Mouse (Mus musculus) heart, postnatal 10 days (tissue): ENCODE results near the gene Cops8. TPM values are rescaled to one million over a fixed set of nuclear protein-coding genes. Genes with fewer than 3 reads are reported as not detected.
A peak's percentile ranks its signal among the peaks of the same experiment; 100 is the strongest.

ENCODE experiments used
- DNase-seq, 2 experiments: peaks; one replicate each; pipeline ENCODE4 v3.0.0; 2021
- intact Hi-C: fragments of 180-260 bp; cut with DNase I; formaldehyde crosslinking; loops from one replicate; pipeline ENCODE4 v1.15.1; 2025
- total RNA-seq, 2 experiments: library from RNA; stranded (reverse); gene quantifications; 2 replicates each; pipeline ENCODE4 v1.2.3; 2021

Cops8 gene
- total RNA-seq: 10 to 100 TPM; 84.1 to 87.8 TPM

DNA sequence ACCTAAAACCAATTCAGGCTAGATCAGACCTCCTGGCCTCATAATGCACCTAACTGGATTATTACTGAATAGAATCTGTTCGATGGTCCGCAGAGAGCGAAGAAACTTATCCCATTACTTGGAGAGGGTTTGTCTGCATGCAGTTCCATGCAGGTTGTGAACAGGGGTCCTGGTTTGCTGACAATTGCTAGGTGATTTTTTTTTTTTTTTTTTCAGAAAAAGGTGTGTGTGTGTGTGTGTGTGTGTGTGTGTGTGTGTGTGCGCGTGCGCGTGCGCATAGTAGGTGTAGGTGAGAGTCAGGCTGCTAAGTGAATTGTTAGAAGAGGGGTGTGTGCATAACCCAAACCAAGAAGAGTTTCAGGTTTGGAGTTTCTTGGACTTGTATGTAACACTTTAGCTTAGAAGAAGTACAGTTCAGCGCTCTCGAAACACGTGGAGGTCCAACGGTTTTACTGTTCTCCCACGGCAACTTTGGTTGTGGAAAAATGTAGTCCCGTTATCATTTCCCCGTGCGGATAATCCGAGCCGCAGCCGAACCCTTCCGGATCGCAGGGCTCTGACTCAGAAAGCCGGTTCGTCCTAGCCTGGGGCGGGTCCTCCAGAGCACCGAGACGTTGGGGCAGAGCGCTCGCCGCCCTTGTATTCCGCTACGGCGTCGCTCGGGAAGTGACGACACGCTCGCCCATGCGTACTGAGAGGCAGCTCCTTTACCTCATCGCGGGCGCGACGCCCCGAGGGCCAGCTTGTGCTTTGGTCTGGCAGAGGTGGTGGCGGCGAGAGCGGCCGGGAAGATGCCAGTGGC lies at the start of gene Cops8:
TSS of gene Cops8 (plus strand) at position 223 of the 802 bp plus-strand sequence.
- intact Hi-C loops: loop anchor here (5.0 kb wide), 1 partner anchor 956 kb away; no protein-coding TSS in a partner anchor
- peak; percentile 98 to 99 for DNase-seq

DNA sequence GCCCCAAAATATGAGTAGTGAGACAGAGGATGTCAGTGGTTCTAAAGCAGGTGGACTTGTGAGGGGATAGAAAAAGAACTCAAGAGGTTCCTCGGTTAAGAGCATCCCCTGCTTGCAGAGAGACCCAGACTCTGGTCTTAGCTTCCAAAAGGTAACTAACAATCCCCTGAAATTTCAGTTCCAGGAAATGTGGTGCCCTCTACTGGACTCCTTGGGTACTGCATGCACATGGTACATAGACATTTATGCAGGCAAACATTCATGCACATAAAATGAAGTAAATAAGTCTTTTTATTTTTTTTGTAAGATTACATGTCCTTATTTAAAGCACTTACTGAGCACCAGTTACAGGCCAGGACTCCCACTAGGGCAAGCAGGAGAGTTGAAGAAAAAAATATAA lies 45.6 kb upstream of the Cops8 start:
- DNase-seq: peak in 1 of 2 experiments; percentile 29
- intact Hi-C loops: no loop called here

DNA sequence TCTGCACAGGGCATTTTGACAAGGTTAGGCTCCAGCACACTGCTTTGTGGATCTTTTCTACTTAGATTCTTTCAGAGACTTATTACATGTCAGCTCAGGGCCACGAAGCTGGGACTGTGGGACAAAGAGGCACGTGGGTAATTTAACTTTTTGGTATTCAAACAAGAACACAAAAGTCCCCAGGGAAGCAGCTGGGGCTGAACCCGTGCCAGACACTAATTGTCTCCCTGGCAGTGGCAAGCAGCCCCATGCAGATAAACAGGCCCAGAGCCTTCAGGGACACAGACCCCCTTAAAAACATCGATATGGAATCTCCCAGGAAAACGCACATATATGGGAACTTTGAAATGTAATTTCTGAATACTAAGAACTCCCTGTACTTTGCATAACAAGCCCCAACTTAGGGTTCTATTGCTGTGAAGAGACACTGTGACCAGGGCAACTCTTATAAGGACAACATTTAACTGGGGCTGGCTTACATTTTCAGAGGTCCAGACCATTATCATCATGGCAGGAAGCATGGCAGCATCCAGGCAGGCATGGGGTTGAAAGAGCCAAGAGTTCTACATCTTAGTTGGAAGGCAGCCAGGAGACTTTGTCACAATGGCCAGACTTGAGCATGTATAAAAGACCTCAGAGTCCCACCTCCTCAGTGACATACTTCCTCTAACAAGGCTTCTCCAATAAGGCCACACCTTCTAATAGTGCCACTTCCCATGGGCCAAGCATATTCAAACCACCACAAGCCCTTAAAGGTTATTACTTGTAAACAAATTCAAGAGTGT lies 41.6 kb upstream of the Cops8 start:
- DNase-seq: peak in 1 of 2 experiments; percentile 14
- intact Hi-C loops: no loop called here

DNA sequence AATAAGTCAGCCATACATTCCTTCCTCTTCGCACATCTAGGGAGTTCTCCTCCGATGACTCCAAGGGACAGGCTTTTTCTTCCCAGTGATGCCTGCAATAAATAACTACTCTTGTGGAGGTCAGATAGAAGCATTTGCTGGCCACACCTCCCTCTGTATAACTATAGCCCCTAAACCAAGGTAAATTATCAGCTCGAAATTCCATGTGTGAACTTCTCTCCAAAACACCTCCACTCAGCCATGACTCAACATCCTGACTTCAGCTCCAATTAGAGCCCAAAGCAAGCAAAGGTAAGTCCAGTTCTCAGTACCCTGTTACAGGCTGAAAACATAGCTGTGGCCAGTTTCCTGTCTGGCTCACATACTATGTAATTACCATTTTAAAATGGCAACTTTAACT lies 38.8 kb upstream of the Cops8 start:
- DNase-seq: no peak
- intact Hi-C loops: no loop called here

DNA sequence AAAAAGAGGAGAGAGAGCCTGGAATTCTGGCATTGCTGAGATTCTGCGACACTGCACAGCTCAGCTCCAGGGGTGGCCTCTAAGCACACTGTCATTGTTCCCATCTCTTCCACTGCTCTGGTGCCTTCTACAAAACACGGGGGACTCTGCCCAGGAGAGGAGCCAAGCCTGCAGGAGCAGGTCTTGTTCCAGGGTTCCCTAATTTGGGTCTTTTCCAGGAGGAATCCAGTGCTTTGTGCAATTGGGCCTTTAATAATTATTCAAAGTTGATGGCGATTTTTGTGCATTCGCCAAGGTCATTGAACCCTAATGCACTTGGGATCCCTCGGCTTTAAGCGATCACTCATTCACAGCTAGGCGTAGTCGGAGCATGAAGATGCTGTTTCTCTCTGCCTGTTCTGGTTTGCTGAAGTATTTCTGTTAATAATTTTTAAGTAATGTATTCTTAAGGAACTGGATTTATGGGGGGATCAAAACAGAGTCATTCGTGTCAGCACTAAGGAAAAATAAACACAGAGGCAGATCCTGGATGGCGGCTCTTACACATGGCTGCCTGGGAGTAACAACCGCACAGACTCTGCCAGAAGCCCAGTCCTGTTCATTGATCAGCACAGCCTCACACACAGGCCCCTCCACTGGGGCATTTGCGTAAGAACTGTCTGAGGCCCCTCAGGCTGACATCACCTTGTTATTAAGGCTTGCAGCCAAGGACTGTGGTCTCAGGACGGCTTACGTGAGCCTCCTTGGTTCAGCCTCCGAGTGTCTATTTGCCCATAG lies 35.9 kb upstream of the Cops8 start:
- DNase-seq: peak; percentile 12 to 27
- intact Hi-C loops: no loop called here

DNA sequence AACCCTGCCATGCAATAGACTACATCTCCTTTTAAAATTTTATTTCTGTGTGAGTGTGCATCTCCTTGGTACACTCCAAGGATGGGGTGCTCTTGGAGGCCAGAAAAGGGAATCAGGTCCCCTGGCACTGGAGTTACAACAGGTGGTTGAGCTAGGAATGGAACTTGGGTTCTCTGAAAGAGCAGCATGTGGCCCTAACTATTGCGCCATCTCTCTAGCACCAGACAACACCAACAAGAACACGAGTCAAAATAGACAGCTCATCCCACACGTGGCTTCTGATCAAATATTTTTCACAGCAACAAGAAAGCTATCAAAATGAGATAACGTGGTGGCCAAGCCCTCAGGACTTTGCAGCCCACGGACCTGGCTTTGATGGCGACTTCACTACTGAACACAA lies 28.9 kb upstream of the Cops8 start:
- no peak for DNase-seq
- intact Hi-C loops: no loop called here

DNA sequence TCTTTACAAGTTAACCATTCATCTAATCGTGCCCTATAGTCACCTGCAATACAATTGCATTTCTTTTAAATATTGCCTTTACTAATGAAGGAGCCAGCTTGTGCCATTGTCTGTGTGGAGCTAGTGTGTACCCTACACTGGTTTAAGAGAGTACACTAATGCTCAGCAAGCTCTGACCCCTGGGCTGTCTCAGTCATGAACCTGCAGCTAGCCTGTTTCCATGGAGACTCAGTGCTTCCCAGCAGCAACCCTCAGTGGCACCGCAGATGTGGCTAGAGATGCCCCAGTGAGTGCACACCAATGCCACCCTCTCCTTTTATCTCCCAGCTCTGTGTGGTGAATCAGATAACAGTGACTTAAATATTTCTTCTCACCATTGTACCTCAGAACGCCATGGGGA lies 27.9 kb upstream of the Cops8 start:
- intact Hi-C loops: loop anchor here (5.0 kb wide), 1 partner anchor 123 kb away; no protein-coding TSS in a partner anchor
- DNase-seq: no peak

DNA sequence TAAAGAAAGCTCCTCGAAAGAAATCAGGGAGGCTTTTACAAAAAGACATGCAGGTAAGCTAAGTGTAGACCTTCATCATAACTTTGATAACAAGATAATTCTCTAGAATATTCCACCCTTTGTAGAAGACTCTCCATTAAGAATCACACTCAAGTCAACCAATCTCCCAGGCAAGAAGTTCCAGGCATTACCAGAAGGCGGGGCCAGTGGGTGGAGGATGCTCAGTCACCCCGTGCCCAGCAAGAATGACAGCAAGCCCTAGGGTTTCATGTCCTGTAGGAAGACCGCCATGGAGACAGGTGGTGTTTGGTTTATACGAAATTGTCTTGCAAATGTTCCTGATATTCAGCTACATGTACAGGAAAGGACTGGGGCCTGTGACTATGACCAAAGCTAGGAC lies 25.4 kb upstream of the Cops8 start:
- DNase-seq: no peak
- intact Hi-C loops: loop anchor here (5.0 kb wide), 1 partner anchor 125 kb away; no protein-coding TSS in a partner anchor

DNA sequence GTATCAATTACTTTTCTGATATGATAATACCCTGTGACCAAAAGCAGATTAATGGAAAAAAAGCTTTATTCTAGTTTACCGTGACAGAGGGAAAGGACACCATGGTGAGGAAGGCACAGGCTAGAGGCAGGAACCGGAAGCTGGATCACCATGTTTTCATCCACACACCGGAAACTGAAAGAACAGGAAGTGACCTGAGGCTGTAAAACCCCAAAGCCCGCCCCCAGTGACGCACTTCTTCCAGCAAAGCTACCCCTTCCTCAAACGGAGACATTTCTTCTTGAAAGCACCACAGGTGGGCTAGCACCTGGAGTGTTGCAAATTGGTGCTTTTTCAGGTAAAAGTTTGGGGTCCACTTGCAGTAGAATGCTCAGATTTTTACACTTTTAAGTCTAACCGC lies 20.1 kb upstream of the Cops8 start:
- intact Hi-C loops: no loop called here
- no peak for DNase-seq

DNA sequence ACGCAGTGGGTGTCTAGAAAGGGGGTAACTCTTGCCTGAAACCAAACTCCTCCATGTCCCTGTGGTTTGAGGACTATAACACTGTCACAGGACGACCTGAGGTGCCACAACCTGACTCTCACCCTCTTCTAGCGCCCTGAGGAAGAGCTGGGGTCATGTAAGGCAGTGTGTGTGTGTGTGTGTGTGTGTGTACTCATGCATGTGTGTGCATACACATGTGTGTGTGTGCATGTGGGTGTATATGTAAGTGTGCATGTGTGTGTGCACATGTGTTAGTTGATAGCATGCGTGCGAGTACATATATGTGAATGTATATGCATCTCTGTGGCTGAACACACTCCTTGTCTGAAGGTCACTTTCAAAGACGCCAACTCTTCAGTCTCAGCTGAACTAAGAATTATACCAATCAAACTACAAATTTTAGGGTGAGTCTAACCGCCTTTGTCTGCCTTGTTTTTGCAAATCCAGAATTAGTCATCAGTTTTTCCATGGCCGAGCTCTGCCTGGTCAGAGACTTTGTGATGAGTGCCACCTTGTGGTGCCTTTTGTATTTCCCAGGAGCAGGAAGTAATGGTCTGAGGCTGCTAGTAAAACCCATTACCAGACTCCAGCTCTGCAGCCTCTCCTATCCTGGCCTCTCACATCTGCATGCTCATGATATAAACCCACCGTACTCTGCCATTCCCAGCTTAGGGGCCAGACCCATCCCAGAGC lies 14.6 kb upstream of the Cops8 start:
- intact Hi-C loops: loop anchor here (1.0 to 5.0 kb wide), 3 partner anchors 101 to 436 kb away; partner anchors contain the start of gene Iqca
- peak; percentile 88 to 91 for DNase-seq

DNA sequence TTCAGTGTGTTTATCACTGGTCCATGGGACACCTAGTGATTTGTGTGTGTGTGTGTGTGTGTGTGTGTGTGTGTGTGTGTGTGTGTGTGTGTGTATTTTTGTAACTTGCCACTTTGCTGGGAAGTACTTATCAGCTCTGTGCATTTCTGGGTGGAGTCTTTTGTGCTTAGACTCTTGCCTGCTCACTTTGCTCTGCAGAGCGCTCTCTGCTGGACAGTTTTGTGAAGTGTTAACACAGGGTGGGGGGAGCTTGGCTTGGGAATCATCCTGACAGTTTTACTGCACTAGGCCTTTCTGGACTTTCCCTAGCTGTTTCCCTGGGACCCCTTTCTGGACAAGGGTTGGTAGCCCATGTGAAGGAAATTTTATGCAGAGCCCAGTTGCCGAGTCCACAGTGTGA lies 12.0 kb upstream of the Cops8 start:
- intact Hi-C loops: no loop called here
- DNase-seq: peak; percentile 73 to 84

DNA sequence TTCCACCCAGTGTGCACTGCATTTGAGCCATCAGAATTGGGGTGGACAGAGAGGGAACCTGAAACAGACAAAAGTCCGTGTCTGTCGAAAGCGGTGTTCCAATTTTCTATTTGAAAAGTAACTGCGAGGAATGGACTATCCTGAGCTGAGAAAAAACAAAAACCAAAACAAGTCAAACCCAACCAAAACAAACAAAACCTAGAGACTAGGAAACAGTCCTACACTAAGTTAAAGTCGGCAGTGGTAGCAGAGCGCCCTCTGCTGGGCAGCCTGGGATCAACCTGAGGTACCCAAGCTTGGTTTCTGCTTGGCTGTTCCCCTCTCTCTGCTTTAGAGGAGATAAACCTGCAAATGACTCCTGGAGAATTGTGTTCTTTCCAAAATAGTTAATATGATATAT lies 10.0 kb upstream of the Cops8 start:
- peak; percentile 83 to 91 for DNase-seq
- intact Hi-C loops: loop anchor here (1.0 kb wide), 1 partner anchor 532 kb away; no protein-coding TSS in a partner anchor

DNA sequence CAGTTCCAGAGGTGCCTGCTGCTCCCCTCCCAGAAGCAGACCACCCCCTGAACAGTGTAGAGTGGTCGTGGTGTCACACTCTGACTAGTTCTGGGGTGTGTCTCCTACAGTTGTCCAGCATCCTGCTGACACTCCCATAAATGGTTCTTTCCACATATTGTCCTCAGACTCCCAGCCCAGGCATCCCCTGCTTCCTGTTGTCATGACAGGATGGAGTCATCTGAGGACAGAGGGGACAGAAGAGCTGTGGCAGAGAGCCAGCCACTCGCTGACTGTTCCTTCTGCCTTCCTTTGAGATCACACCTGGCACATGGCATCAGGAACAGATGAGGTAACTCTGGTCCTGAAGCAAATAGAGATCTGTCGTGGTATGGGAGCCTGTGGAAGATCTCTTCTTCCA lies 3.6 kb upstream of the Cops8 start:
- DNase-seq: peak; percentile 70 to 71
- intact Hi-C loops: no loop called here

DNA sequence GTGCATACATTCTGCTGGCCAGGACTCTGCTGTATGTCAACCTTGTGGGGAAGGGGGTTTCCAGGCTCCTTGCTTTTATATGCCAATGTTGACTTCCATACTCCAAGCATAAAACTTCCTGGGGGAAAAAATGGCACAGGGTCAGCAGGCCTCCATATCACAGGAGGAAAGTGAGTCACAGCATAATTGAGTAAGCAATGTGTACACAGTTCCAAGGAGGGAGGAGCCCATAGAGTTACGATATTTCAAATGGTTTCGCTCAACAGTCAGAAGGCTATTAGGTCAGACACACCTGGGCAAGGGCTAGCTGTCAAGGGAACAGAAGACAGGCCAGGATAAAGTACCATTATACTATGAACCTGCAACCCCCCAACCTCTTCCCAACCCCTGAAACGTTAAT lies 1.7 kb upstream of the Cops8 start:
- intact Hi-C loops: loop anchor here (5.0 kb wide), 1 partner anchor 954 kb away; no protein-coding TSS in a partner anchor
- no peak for DNase-seq

DNA sequence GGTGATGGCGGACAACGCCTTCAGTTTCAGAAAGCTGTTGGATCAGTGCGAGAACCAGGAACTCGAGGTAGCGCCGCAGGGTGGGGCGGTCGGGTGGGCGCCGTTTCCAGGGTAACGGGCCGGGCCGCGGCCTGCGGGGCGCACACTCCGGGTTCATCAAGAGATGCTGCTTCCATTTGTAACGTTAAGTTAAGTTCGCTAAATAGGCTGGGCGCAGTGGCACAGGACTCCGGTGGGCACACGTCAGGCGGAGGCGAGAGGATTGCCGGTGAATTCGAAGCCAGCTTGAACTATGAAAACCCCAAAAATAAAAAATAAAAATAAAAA lies 743 bp downstream of the Cops8 start:
- no peak for DNase-seq
- intact Hi-C loops: loop anchor here (5.0 kb wide), 1 partner anchor 956 kb away; no protein-coding TSS in a partner anchor

DNA sequence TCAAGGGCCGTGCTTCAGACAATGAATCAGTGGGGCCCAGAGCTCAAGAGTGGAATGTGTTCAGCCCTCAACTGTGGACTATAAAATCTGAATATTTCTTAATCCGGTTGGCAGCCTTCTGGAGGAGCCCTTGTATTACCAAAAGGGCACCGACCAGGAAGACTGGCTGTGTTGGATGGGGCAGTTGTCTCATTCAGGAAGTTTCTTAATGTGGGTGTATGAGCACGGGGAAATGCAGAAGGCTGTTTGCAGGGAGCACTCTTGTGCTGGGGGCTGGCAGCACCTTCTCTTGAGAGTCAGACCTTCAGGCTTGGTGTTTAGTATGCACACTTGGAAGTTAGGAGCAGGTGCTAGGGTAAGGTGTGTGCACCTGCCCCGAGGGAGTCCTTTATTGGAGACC lies 6.6 kb downstream of the Cops8 start:
- intact Hi-C loops: no loop called here
- no peak for DNase-seq

DNA sequence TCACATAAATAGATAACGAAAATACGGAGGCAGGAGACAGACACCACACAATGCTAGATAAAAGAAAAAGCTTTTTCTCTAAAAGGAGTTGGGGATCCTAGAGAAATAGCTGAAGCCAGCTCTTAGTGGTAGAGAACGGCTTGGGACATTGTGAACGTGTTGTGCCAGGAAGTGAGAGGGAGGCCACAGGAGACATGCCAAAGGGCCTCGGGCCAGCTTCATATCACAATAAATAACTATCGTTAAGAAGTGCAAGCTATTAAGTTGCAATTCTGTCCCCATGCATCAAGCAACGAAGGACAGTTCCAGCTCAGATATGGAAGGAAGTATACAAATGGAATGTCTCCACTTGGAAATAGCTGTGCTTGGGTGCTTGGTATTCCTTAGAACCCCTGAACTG lies 14.5 kb downstream of the Cops8 start:
- intact Hi-C loops: no loop called here
- DNase-seq: peak; percentile 16 to 19

DNA sequence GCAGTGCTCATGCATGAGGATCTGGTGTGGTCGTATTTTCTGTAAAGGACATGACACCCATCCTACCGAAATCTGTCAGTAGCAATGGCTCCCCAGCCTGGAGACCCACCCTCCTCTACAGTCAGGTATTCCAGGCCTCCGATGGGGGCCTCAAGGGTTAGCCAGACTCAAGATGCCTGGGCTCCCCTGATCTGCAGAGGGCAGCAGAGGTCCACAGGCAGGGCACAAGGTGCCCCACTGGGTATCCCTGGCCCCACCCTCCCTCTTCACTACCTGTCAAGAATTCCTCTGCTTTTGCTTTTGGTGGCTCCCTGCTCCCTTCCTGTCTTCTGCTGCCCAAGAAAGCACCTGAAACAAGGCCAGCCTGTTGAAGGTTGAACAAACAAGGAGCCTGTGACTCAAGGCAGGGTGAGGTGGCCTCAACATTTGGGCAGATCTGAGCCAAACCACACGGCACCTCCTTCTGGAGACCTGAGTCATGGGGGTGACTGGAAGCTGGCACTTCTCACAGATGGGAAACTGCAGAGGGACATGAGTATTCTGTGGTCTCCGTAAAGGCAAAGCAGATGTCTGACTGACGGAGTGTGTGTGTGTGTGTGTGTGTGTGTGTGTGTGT lies 30.7 kb downstream of the Cops8 start:
- DNase-seq: no peak
- intact Hi-C loops: no loop called here

DNA sequence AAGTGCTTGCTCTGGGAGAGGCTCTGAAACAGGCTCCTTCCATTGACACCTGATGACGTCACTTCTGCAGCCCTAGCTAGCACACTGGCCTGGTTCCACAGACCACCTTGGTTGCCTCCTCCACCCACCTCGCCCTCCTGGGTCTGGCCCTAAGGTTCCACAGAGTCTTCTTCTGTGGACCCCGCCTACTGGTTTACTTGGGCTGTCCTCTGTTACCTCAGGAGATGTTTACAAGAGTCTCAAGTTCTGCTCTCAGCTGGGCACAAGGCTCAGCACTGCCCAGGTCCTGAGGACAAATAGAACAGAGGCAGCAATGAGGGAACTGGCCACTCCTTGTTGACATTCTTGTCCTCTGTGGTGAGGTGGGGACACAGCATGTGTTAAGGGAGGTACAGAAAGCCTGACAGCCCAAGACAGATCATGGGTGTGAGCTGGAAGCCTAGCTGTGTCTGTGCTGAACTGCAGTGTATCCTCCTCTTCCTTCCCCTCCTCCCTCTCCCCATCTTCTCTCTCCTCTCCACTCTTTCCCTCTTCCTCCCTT lies 31.5 kb downstream of the Cops8 start:
- no peak for DNase-seq
- intact Hi-C loops: no loop called here

DNA sequence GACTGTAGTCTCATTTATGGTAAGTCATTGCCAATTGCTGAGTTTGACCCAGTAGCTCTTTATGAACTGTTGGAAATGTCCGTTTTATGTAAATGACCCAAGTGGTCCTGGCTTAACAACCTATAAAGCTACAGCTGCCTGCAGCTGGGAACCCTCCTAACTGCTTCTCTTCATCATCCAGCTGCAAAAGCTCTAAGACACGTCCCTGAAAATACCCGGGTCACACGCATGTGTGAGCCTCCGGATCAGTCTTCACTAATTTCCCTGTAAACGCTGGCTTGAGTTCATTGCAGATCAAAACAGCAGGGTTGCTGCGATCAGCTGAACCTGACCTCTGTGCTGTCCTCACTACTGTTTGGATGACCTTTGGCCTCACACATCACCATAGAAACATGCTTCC lies 35.6 kb downstream of the Cops8 start:
- peak in 1 of 2 experiments; percentile 24 for DNase-seq
- intact Hi-C loops: no loop called here
